Mouse (Mus musculus): Measurements from ENCODE around the gene Rrbp1. TPM values are rescaled to one million over a fixed set of nuclear protein-coding genes. Genes with fewer than 3 reads are reported as not detected.

Gene Rrbp1
- total and polyA plus RNA-seq, 2 experiments from 2014 or later: 29.9 to 34.4 TPM

- H3K9ac ChIP-seq (replicated peaks; ENCODE audit: low read length): no peak overlapping the region
- no peak overlapping the region for H3K4me3 ChIP-seq (ENCODE audit: low read length)
- TF ChIP-seq CTCF (IDR thresholded peaks at IDR 0.05; ENCODE audit: low read depth): no peak
- no peaks in the 10 kb centered on the region for H3K27me3 ChIP-seq (ENCODE audit: insufficient read depth, low read length)
- H3K27ac ChIP-seq: no peak overlapping the region
- no peaks in the 10 kb centered on the region for H3K9me3 ChIP-seq (ENCODE audit: low read length)
- WGBS: 92% methylated on average over 7 of the region's 7 CpGs
- H3K4me2 ChIP-seq (ENCODE audit: low read depth, low read length): no peak overlapping the region
- ATAC-seq: no peak
- H3K4me1 ChIP-seq (ENCODE audit: insufficient read depth, low read length): no peaks in the 10 kb centered on the region
- no peak for DNase-seq (ENCODE audit: low spot score)
- peaks cover 50% of the 10 kb centered on the region for H3K36me3 ChIP-seq (ENCODE audit: insufficient read depth, low read length)
Observed at GRCm38 (mm10) chr2:143969260-143969659, 41.8 kb downstream of the Rrbp1 start.

- peak; percentile 22 for DNase-seq (ENCODE audit: low spot score)
- H3K36me3 ChIP-seq (ENCODE audit: insufficient read depth, low read length): peaks cover 59% of the 10 kb centered on the region
- no peak overlapping the region for H3K27ac ChIP-seq
- 100% methylated on average over 1 of the region's 1 CpGs for WGBS
- no peak overlapping the region for H3K9ac ChIP-seq (replicated peaks; ENCODE audit: low read length)
- H3K9me3 ChIP-seq (ENCODE audit: low read length): no peaks in the 10 kb centered on the region
- no peaks in the 10 kb centered on the region for H3K4me1 ChIP-seq (ENCODE audit: insufficient read depth, low read length)
- no peak overlapping the region for H3K4me3 ChIP-seq (ENCODE audit: low read length)
- no peaks in the 10 kb centered on the region for H3K27me3 ChIP-seq (ENCODE audit: insufficient read depth, low read length)
- no peak overlapping the region for H3K4me2 ChIP-seq (ENCODE audit: low read depth, low read length)
- ATAC-seq: peak; percentile 45; the same call in 1 of the 2 replicates
- peak; percentile 53 for TF ChIP-seq CTCF (IDR thresholded peaks at IDR 0.05; ENCODE audit: low read depth)
Observed at GRCm38 (mm10) chr2:143963318-143963717, 47.7 kb downstream of the Rrbp1 start.

GRCm38 (mm10) chr2:143962192-143962591 lies 48.9 kb downstream of the Rrbp1 start:
- DNase-seq (ENCODE audit: low spot score) (no peak), ATAC-seq (no peak)
- 98% methylated on average over 5 of the region's 5 CpGs for WGBS
- no peaks in the 10 kb centered on the region for H3K4me1 ChIP-seq (ENCODE audit: insufficient read depth, low read length)
- H3K27ac ChIP-seq: no peak overlapping the region
- H3K9ac ChIP-seq (replicated peaks; ENCODE audit: low read length): no peak overlapping the region
- no peak for TF ChIP-seq CTCF (IDR thresholded peaks at IDR 0.05; ENCODE audit: low read depth)
- H3K4me3 ChIP-seq (ENCODE audit: low read length): no peak overlapping the region
- peaks cover 56% of the 10 kb centered on the region for H3K36me3 ChIP-seq (ENCODE audit: insufficient read depth, low read length)
- H3K9me3 ChIP-seq (ENCODE audit: low read length): no peaks in the 10 kb centered on the region
- H3K4me2 ChIP-seq (ENCODE audit: low read depth, low read length): no peak overlapping the region
- H3K27me3 ChIP-seq (ENCODE audit: insufficient read depth, low read length): no peaks in the 10 kb centered on the region

GRCm38 (mm10) chr2:143955746-143956145 lies 55.3 kb downstream of the Rrbp1 start:
- TF ChIP-seq CTCF (IDR thresholded peaks at IDR 0.05; ENCODE audit: low read depth): no peak
- Histone ChIP-seq H3K4me2 (ENCODE audit: low read depth, low read length) (no peak overlapping the region), H3K27ac (no peak overlapping the region), H3K9me3 (ENCODE audit: low read length) (no peaks in the 10 kb centered on the region), H3K4me1 (ENCODE audit: insufficient read depth, low read length) (no peaks in the 10 kb centered on the region), H3K27me3 (ENCODE audit: insufficient read depth, low read length) (no peaks in the 10 kb centered on the region), H3K9ac (replicated peaks; ENCODE audit: low read length) (no peak overlapping the region), H3K36me3 (ENCODE audit: insufficient read depth, low read length) (peaks cover 56% of the 10 kb centered on the region), H3K4me3 (ENCODE audit: low read length) (no peak overlapping the region)
- WGBS: 99% methylated on average over 4 of the region's 4 CpGs
- ATAC-seq (no peak), DNase-seq (ENCODE audit: low spot score) (no peak)

- Histone ChIP-seq H3K36me3 (ENCODE audit: insufficient read depth, low read length) (peaks cover 63% of the 10 kb centered on the region), H3K4me2 (ENCODE audit: low read depth, low read length) (no peak overlapping the region), H3K27ac (no peak overlapping the region), H3K9ac (replicated peaks; ENCODE audit: low read length) (no peak overlapping the region), H3K9me3 (ENCODE audit: low read length) (no peaks in the 10 kb centered on the region), H3K4me3 (ENCODE audit: low read length) (no peak overlapping the region), H3K27me3 (ENCODE audit: insufficient read depth, low read length) (no peaks in the 10 kb centered on the region), H3K4me1 (ENCODE audit: insufficient read depth, low read length) (no peaks in the 10 kb centered on the region)
- no peak for DNase-seq (ENCODE audit: low spot score)
- WGBS: 97% methylated on average over 4 of the region's 4 CpGs
- no peak for ATAC-seq
- no peak for TF ChIP-seq CTCF (IDR thresholded peaks at IDR 0.05; ENCODE audit: low read depth)
Observed at GRCm38 (mm10) chr2:143955004-143955403, 56.1 kb downstream of the Rrbp1 start.

- peaks cover 73% of the 10 kb centered on the region for H3K36me3 ChIP-seq (ENCODE audit: insufficient read depth, low read length)
- DNase-seq (ENCODE audit: low spot score) (no peak), ATAC-seq (no peak)
- no peak overlapping the region for H3K4me3 ChIP-seq (ENCODE audit: low read length)
- no peak overlapping the region for H3K9ac ChIP-seq (replicated peaks; ENCODE audit: low read length)
- H3K4me1 ChIP-seq (ENCODE audit: insufficient read depth, low read length): no peaks in the 10 kb centered on the region
- no peak overlapping the region for H3K27ac ChIP-seq
- no peaks in the 10 kb centered on the region for H3K27me3 ChIP-seq (ENCODE audit: insufficient read depth, low read length)
- H3K9me3 ChIP-seq (ENCODE audit: low read length): no peaks in the 10 kb centered on the region
- H3K4me2 ChIP-seq (ENCODE audit: low read depth, low read length): no peak overlapping the region
- 85% methylated on average over 4 of the region's 4 CpGs for WGBS
- no peak for TF ChIP-seq CTCF (IDR thresholded peaks at IDR 0.05; ENCODE audit: low read depth)
Observed at GRCm38 (mm10) chr2:143953944-143954343, 57.1 kb downstream of the Rrbp1 start.

GRCm38 (mm10) chr2:143951546-143952315 lies 59.3 kb downstream of the Rrbp1 start:
- H3K9ac ChIP-seq (replicated peaks; ENCODE audit: low read length): no peak overlapping the region
- H3K9me3 ChIP-seq (ENCODE audit: low read length): no peaks in the 10 kb centered on the region
- WGBS: 88% methylated on average over 5 of the region's 5 CpGs
- DNase-seq (ENCODE audit: low spot score) (no peak), ATAC-seq (no peak)
- no peak overlapping the region for H3K4me3 ChIP-seq (ENCODE audit: low read length)
- no peaks in the 10 kb centered on the region for H3K4me1 ChIP-seq (ENCODE audit: insufficient read depth, low read length)
- TF ChIP-seq CTCF (IDR thresholded peaks at IDR 0.05; ENCODE audit: low read depth): no peak
- no peak overlapping the region for H3K4me2 ChIP-seq (ENCODE audit: low read depth, low read length)
- no peaks in the 10 kb centered on the region for H3K27me3 ChIP-seq (ENCODE audit: insufficient read depth, low read length)
- no peak overlapping the region for H3K27ac ChIP-seq
- H3K36me3 ChIP-seq (ENCODE audit: insufficient read depth, low read length): peaks cover 86% of the 10 kb centered on the region
